Mouse (Mus musculus): ENCODE results near the gene Sh3pxd2a.

Sh3pxd2a gene

GRCm38 (mm10) chr19:47436236-47436635 is 28.0 kb downstream of the Sh3pxd2a start:
- DNase-seq: peak in 1 of 2 experiments; percentile 27

- DNase-seq: no peak
Observed at GRCm38 (mm10) chr19:47434655-47435054, 29.5 kb downstream of the Sh3pxd2a start.

GRCm38 (mm10) chr19:47432339-47432738 is 31.9 kb downstream of the Sh3pxd2a start:
- peak; percentile 47 to 70 for DNase-seq

- no peak for DNase-seq
Observed at GRCm38 (mm10) chr19:47431189-47431931, 32.8 kb downstream of the Sh3pxd2a start.

GRCm38 (mm10) chr19:47430160-47430559 is 34.0 kb downstream of the Sh3pxd2a start:
- no peak for DNase-seq

- DNase-seq: peak; percentile 59 to 70
Observed at GRCm38 (mm10) chr19:47429245-47429644, 35.0 kb downstream of the Sh3pxd2a start.

- DNase-seq: no peak
Observed at GRCm38 (mm10) chr19:47428794-47429193, 35.4 kb downstream of the Sh3pxd2a start.

- no peak for DNase-seq
Observed at GRCm38 (mm10) chr19:47427841-47428789, 36.1 kb downstream of the Sh3pxd2a start.

- no peak for DNase-seq
Observed at GRCm38 (mm10) chr19:47423632-47424031, 40.6 kb downstream of the Sh3pxd2a start.

- DNase-seq: peak; percentile 19 to 62
Observed at GRCm38 (mm10) chr19:47421128-47421898, 42.9 kb downstream of the Sh3pxd2a start.

GRCm38 (mm10) chr19:47420539-47420938 is 43.7 kb downstream of the Sh3pxd2a start:
- DNase-seq: no peak

GRCm38 (mm10) chr19:47419208-47419607 is 45.0 kb downstream of the Sh3pxd2a start:
- DNase-seq: no peak

GRCm38 (mm10) chr19:47416161-47416560 is 48.0 kb downstream of the Sh3pxd2a start:
- peak; percentile 35 to 75 for DNase-seq

- no peak for DNase-seq
Observed at GRCm38 (mm10) chr19:47414142-47414905, 49.9 kb downstream of the Sh3pxd2a start.

- DNase-seq: no peak
Observed at GRCm38 (mm10) chr19:47413458-47414005, 50.7 kb downstream of the Sh3pxd2a start.

- no peak for DNase-seq
Observed at GRCm38 (mm10) chr19:47412566-47413248, 51.5 kb downstream of the Sh3pxd2a start.

- no peak for DNase-seq
Observed at GRCm38 (mm10) chr19:47410301-47410700, 53.9 kb downstream of the Sh3pxd2a start.

- no peak for DNase-seq
Observed at GRCm38 (mm10) chr19:47409142-47409541, 55.1 kb downstream of the Sh3pxd2a start.

- DNase-seq: no peak
Observed at GRCm38 (mm10) chr19:47408656-47409055, 55.5 kb downstream of the Sh3pxd2a start.

- no peak for DNase-seq
Observed at GRCm38 (mm10) chr19:47407332-47407731, 56.9 kb downstream of the Sh3pxd2a start.

GRCm38 (mm10) chr19:47406524-47406923 is 57.7 kb downstream of the Sh3pxd2a start:
- no peak for DNase-seq

All from kidney, postnatal 25 days (tissue).